Mouse (Mus musculus) myocyte (in vitro differentiated cells): ENCODE data around the gene Slc38a2. TPM values are rescaled to one million over a fixed set of nuclear protein-coding genes. Genes with fewer than 3 reads are reported as not detected.

ENCODE experiments used
- H3K27me3 ChIP-seq: one replicate; pipeline ENCODE4 v1.6.1; 2011; ENCODE audit not compliant: control insufficient read depth, insufficient read depth, insufficient read length
- H3K36me3 ChIP-seq: one replicate; pipeline ENCODE4 v1.6.1; 2011; ENCODE audit not compliant: control insufficient read depth, insufficient read depth
- H3K4me2 ChIP-seq: one replicate; pipeline ENCODE4 v1.6.1; 2011; ENCODE audit warnings: low read depth, control low read depth
- H3K4me3 ChIP-seq: one replicate; pipeline ENCODE4 v1.5.1; 2011; ENCODE audit warnings: mild to moderate bottlenecking, control low read depth, moderate library complexity
- H3K79me2 ChIP-seq: one replicate; pipeline ENCODE4 v1.6.1; 2011; ENCODE audit not compliant: control insufficient read depth, insufficient read depth
- H3ac ChIP-seq: one replicate; pipeline ENCODE4 v1.6.1; 2011; ENCODE audit not compliant: control insufficient read depth, insufficient read length
- CEBPB ChIP-seq: IDR thresholded peaks from 2 replicates; pipeline ENCODE4 v1.6.1; 2011; ENCODE audit warnings: mild to moderate bottlenecking, moderate library complexity; ENCODE audit not compliant: poor library complexity, insufficient read depth, severe bottlenecking
- E2F4 ChIP-seq: IDR thresholded peaks from one replicate; pipeline ENCODE4 v1.6.1; 2011; ENCODE audit warnings: mild to moderate bottlenecking, control low read depth, moderate library complexity; ENCODE audit not compliant: insufficient read depth
- MAX ChIP-seq: IDR thresholded peaks from one replicate; pipeline ENCODE4 v1.6.1; 2011; ENCODE audit warnings: low read depth, mild to moderate bottlenecking, control low read depth
- MYOD1 ChIP-seq, 3 experiments: IDR thresholded peaks; one replicate each; pipeline ENCODE4 v1.6.1; 2011; ENCODE audit warnings: control low read depth in 2 of 3, low read depth in 2 of 3, mild to moderate bottlenecking in 2 of 3, moderate library complexity in 1 of 3; ENCODE audit not compliant: insufficient read length in 2 of 3, control insufficient read depth in 1 of 3
- MYOG ChIP-seq, 3 experiments: IDR thresholded peaks; one replicate each; pipeline ENCODE4 v1.6.1; 2011; ENCODE audit warnings: control low read depth in 2 of 3, low read depth in 2 of 3, mild to moderate bottlenecking in 2 of 3; ENCODE audit not compliant: insufficient read length in 2 of 3, control insufficient read depth in 1 of 3, insufficient read depth in 1 of 3
- POLR2A ChIP-seq: IDR thresholded peaks from one replicate; pipeline ENCODE4 v1.6.1; 2011; ENCODE audit warnings: low read depth, mild to moderate bottlenecking, control low read depth, moderate library complexity; ENCODE audit not compliant: insufficient read length
- POLR2AphosphoS2 ChIP-seq: IDR thresholded peaks from one replicate; pipeline ENCODE4 v1.6.1; 2011; ENCODE audit warnings: low read depth, control low read depth; ENCODE audit not compliant: insufficient read length
- REST ChIP-seq: IDR thresholded peaks from one replicate; pipeline ENCODE4 v1.6.1; 2011; ENCODE audit warnings: mild to moderate bottlenecking, control low read depth, moderate library complexity; ENCODE audit not compliant: insufficient read depth, insufficient read length
- SRF ChIP-seq: IDR thresholded peaks from one replicate; pipeline ENCODE4 v1.6.1; 2011; ENCODE audit warnings: low read depth; ENCODE audit not compliant: control insufficient read depth, insufficient read length
- TCF12 ChIP-seq: IDR thresholded peaks from one replicate; pipeline ENCODE4 v1.6.1; 2011; ENCODE audit warnings: mild to moderate bottlenecking, control low read depth; ENCODE audit not compliant: poor library complexity, insufficient read depth, severe bottlenecking
- TCF3 ChIP-seq: IDR thresholded peaks from one replicate; pipeline ENCODE4 v1.6.1; 2011; ENCODE audit warnings: low read depth, control low read depth; ENCODE audit not compliant: insufficient read length
- USF1 ChIP-seq: IDR thresholded peaks from one replicate; pipeline ENCODE4 v1.6.1; 2011; ENCODE audit warnings: low read depth, mild to moderate bottlenecking, control low read depth, moderate library complexity
- polyA plus RNA-seq: library from polyadenylated mRNA; unstranded; fragments of >200 nt; fragmentation: generic; extraction: Trizol; gene quantifications from one replicate; pipeline ENCODE4 v1.2.1, GENCODE M21; 2012; ENCODE audit warnings: missing spikeins

Slc38a2 gene
- polyA plus RNA-seq, 1 experiment: 95.0 TPM

DNA sequence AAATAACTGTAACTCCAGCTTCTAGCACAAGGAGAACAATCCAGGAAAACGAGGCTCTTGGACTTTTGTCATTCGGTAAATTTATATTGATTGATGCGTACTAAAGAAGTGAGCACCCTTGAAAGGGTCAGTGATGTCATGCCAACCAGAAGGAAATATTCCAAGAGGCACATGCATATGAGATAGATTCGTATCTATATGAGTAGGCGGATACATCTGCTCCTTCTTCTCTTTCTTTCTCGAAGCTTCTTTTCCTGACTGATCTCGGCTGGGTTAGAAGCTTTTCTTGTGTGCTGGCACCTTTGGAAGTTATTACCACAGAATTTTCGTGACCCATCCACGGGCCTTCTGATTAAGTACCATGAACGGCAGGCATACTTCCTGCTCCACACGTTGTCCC is 12.1 kb upstream of the Slc38a2 start:
- H3K27me3 ChIP-seq: no peaks in the 10 kb centered on the region
- H3K79me2 ChIP-seq: no peaks in the 10 kb centered on the region
- no peak overlapping the region for H3K4me3 ChIP-seq
- H3ac ChIP-seq: no peak overlapping the region
- no peak for TF ChIP-seq SRF
- no peak for TF ChIP-seq TCF12
- no peak for TF ChIP-seq CEBPB
- no peak for TF ChIP-seq MAX
- TF ChIP-seq MYOD1 (IDR thresholded peaks at IDR 0.05; ENCODE audit: control insufficient read depth in 1 of 3, insufficient read length in 2 of 3, low read depth in 2 of 3): no peak
- no peak for TF ChIP-seq E2F4
- TF ChIP-seq USF1: no peak
- TF ChIP-seq TCF3: no peak
- no peak for TF ChIP-seq REST
- no peak for TF ChIP-seq MYOG (IDR thresholded peaks at IDR 0.05; ENCODE audit: control insufficient read depth in 1 of 3, insufficient read depth in 1 of 3, insufficient read length in 2 of 3, low read depth in 2 of 3)
- TF ChIP-seq POLR2AphosphoS2: no peak
- no peak for TF ChIP-seq POLR2A
- H3K4me2 ChIP-seq: no peak overlapping the region
- no peaks in the 10 kb centered on the region for H3K36me3 ChIP-seq

GRCm38 (mm10) chr15:96710352-96711114 is 11.0 kb upstream of the Slc38a2 start:
- Histone ChIP-seq H3K79me2 (no peaks in the 10 kb centered on the region), H3K4me2 (peak overlapping the region; percentile 74), H3ac (peak overlapping the region; percentile 23), H3K36me3 (no peaks in the 10 kb centered on the region), H3K4me3 (peak overlapping the region; percentile 23), H3K27me3 (no peaks in the 10 kb centered on the region)
- TF ChIP-seq E2F4 (no peak), REST (no peak), TCF12 (no peak), POLR2A (no peak)

DNA sequence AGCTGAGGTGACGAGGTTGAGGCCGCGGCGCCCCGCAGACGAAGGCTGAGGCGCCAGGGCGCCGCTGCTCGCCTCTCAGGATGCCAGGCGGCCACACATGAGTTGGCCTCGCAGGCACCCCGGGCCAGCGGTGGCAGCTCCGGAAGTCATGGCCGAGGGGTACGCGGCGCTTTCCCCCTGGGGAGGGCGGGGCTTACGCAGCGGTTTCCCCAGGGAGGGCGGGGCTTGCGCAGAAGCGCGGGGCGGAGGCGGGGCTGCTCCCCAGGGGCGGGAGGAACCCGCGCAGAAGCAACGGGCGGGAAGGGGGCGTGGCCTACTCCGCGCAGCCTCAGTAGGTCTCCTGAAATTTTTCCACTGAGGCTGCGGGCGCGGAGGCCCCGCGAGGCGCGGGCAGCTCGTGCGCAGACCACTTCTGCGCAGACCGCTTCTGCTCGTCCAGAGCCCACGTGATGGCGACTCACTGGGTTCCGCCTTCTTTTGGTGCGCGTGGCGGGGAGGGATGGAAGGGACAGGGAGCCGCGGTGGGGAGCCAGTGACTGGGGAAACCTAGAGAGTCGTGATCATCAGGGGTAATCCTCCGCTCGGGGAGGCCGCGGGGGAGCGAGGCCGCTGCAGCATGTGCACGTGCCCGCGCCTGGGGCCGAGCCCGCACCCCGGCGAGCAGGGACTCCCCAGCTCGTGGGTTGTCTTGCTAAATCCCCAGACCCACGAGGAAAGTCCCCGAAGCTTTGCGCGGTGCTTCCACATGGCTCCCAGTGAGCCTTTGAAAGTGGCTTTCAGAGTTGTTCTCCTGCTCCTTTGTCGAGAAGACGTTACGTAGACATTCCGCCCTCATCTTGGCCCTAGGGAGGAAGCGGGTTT is 10.2 kb upstream of the Slc38a2 start:
- Histone ChIP-seq H3K36me3 (no peaks in the 10 kb centered on the region), H3K27me3 (no peaks in the 10 kb centered on the region), H3K4me2 (peak overlapping the region; percentile 92), H3K79me2 (no peaks in the 10 kb centered on the region), H3ac (peak overlapping the region; percentile 23), H3K4me3 (peak overlapping the region; percentile 23)
- TF ChIP-seq POLR2AphosphoS2 (peak; percentile 90), TCF3 (peak; percentile 13), MAX (peak; percentile 72), REST (peak; percentile 10), E2F4 (peak; percentile 40), SRF (no peak), POLR2A (peak; percentile 87), MYOG (IDR thresholded peaks at IDR 0.05; ENCODE audit: control insufficient read depth in 1 of 3, insufficient read depth in 1 of 3, insufficient read length in 2 of 3, low read depth in 2 of 3) (peak in 1 of 3 experiments; percentile 51), CEBPB (no peak), MYOD1 (IDR thresholded peaks at IDR 0.05; ENCODE audit: control insufficient read depth in 1 of 3, insufficient read length in 2 of 3, low read depth in 2 of 3) (peak in 1 of 3 experiments; percentile 33), USF1 (peak; percentile 98), TCF12 (no peak)

DNA sequence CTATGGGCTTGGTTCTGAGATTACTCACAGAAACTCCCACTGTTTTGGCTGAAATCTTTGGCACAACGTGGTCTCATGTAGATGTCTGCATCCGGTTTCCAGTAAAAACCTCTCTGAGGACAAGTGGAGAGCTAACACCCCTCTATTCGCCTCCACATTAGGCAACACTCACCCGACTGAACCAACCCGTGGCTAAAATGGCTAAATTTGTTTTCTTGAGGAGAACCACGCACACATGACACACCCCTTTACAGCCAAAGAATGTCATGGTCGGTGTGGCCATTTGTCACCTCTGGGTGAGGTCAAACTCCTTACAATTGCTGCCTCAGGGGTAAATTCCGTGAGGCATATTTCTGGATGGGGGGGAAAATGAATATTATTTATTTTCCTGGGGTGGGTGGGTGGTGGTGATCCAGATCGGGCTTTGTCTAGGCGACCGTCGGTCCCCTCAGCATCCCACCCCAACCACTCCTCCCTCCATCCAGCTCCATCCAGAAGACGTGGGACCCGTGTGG is 9.5 kb upstream of the Slc38a2 start:
- Histone ChIP-seq H3K36me3 (no peaks in the 10 kb centered on the region), H3K27me3 (no peaks in the 10 kb centered on the region), H3K79me2 (no peaks in the 10 kb centered on the region), H3K4me2 (peak overlapping the region; percentile 92), H3ac (peak overlapping the region; percentile 23), H3K4me3 (peak overlapping the region; percentile 23)
- TF ChIP-seq E2F4: no peak
- no peak for TF ChIP-seq TCF3
- no peak for TF ChIP-seq CEBPB
- TF ChIP-seq SRF: no peak
- TF ChIP-seq TCF12: no peak
- TF ChIP-seq REST: no peak
- no peak for TF ChIP-seq POLR2A
- no peak for TF ChIP-seq MAX
- peak; percentile 13 for TF ChIP-seq POLR2AphosphoS2
- peak in 1 of 3 experiments; percentile 30 for TF ChIP-seq MYOG (IDR thresholded peaks at IDR 0.05; ENCODE audit: control insufficient read depth in 1 of 3, insufficient read depth in 1 of 3, insufficient read length in 2 of 3, low read depth in 2 of 3)

GRCm38 (mm10) chr15:96708428-96708827 is 8.9 kb upstream of the Slc38a2 start:
- peak overlapping the region; percentile 92 for H3K4me2 ChIP-seq

More at GRCm38 (mm10) chr15:96708428-96708827, 8.9 kb upstream of the Slc38a2 start:
- H3K27me3 ChIP-seq: no peaks in the 10 kb centered on the region
- H3K36me3 ChIP-seq: no peaks in the 10 kb centered on the region
- H3K79me2 ChIP-seq: no peaks in the 10 kb centered on the region
- H3ac ChIP-seq: no peak overlapping the region
- peak overlapping the region; percentile 23 for H3K4me3 ChIP-seq
- TF ChIP-seq E2F4 (no peak), POLR2AphosphoS2 (no peak), SRF (no peak), MYOD1 (IDR thresholded peaks at IDR 0.05; ENCODE audit: control insufficient read depth in 1 of 3, insufficient read length in 2 of 3, low read depth in 2 of 3) (no peak), TCF12 (no peak), USF1 (no peak)
